Mouse (Mus musculus) cerebellum, adult 8-10 months (tissue): ENCODE data around the gene Hist2h2ab.
A peak's percentile ranks its signal among the peaks of the same experiment; 100 is the strongest.
"Not testable (repeated sequence)": the region's sequence is repeated elsewhere in the genome, so short reads cannot be mapped to it uniquely, and the experiment has no call there.

Experiments used
- DNase-seq: peaks from one replicate; pipeline ENCODE4 v3.0.0; 2022

Hist2h2ab gene

DNA sequence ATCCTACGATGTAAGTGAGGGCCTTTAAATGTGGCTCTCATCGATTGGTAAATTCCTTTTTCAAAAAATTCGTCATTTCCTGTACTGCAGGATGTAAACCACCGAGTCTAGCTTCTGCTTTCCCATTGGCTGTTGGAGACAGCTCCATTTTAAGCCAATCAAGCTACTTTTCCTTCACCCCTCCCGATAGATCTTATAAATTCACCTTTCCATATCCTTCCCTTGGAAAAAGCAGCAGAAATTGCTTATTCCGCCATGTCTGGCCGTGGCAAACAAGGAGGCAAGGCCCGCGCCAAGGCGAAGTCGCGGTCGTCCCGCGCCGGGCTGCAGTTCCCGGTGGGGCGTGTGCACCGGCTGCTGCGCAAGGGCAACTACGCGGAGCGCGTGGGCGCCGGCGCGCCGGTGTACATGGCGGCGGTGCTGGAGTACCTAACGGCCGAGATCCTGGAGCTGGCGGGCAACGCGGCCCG lies at the start of gene Hist2h2ab, which contains the start of gene Bola1:
TSS of gene Hist2h2ab (plus strand) at position 205 of the 470 bp plus-strand sequence.
TSS of gene Bola1 (minus strand) at position 49 of the 470 bp plus-strand sequence.
- peak; percentile 78 for DNase-seq

DNA sequence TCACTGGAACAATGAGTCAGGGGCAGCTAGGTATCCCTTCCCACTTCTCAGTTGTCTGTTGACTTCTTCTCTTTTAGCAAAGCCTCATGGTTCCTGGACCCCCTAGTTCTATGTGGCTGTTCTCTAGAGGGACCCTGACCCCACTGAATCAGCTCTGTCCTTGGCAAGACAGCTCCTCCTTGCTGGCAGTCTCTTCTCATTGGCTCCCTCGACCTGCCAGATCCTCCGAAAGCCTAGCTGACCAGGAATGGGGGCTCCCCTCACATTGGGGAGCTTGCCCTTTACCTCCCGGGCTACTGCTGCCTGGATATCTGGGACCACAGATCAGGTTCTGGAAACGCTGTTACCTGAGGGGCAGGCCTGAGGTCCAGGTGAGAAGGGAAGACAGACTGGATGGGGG lies 49.4 kb upstream of the Hist2h2ab start:
- DNase-seq: no peak

DNA sequence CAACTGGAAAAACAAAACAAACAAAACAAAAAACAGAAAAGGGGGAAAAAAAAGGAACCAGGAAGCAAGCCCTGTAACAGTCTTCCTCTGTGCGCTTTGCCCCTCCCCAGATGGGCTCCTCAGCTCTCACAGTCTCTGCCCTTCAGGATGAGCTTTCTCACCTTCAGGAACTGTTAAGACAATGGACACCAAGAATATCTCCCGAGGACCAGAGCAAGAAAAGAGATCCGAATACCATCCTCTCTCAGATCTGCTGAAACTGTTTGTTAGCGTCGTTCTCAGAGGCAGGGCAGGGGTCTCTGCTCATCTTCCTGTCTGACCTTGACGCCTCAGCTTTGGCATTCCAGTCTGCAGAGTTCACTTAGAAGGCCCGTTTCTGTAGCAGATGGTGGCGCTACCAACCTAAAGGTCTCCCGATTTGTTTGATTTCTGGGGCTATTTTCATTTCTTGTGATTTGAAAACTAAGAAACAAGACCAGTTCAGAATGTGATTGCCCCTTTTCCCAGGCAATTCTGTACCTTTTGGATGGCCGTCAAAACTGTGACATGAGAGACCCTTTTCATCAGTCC lies 48.6 kb upstream of the Hist2h2ab start:
- DNase-seq: no peak

DNA sequence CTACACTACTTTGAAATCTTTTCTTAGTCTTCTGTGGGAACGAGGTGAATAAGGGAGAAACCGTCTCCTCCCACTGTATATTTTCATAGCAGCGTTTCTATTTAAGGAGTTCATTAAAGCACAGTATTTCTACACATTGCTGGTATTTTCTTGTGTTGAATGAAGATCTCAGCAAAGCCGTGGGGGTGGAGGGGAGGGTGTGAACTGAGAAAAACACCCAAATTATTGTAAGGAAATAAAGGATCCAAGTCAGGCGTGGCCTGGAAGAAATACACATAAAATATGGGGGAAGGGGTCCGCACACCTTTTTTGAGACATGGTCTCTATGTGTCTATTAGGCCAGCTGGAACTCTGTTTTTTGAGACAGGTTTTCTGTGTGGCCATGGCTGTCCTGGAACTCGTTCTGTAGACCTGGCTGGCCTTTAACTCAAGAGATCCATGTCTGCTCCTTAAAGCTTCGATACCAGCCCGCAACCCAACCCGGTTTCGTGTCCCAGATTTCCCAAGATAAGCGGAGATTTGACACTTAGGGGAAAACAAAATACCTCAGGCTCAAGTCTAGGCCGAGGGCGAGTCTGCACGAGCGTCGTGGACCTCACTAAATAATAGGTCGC lies 48.0 kb upstream of the Hist2h2ab start:
- DNase-seq: peak; percentile 44

DNA sequence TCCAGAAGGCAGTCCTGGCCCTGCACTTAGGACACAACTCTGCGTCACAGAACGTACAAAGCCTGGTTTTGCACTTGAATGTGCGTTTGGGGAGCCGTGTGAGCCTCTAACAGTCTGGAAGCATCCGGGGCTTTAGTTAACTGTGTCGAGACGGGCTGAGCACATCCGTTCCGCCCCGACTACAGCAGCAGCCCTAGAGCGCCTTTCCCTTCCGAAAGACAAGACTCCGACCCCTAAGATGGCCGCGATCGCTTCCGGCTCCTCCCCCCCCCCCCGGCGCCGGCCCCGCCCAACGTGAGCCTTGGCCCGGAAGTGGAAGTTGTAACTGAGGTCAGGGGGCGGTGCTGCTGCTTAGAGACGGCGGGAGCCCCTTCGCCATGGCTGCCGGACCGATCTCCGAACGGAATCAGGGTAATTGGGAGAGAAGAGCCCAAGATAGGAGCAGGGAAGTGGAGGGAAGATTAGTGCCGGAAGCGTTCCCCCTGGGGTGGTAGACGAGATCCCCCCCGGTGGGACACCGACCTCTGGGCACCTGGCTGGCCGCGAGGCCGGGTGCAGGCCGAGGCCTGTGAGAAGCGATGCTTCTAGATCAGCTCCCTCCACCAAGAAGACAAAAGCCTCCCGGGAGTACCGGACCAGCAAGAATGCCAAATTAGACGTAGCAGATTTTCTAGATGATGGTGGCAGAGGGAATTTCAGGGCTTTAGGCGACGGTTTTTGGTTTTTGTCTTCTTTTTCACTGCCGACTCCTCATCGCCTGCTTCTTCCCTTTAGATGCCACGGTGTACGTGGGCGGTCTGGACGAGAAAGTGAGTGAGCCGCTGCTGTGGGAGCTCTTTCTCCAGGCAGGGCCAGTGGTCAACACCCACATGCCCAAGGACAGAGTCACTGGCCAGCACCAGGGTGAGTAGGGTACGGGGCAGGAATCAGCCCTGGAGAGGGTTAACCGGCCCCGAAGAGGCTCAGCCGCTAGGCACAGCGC lies 47.2 kb upstream of the Hist2h2ab start, which contains the start of gene Sf3b4:
TSS of gene Sf3b4 (plus strand) at position 136 of the 982 bp plus-strand sequence.
- peak; percentile 80 for DNase-seq

DNA sequence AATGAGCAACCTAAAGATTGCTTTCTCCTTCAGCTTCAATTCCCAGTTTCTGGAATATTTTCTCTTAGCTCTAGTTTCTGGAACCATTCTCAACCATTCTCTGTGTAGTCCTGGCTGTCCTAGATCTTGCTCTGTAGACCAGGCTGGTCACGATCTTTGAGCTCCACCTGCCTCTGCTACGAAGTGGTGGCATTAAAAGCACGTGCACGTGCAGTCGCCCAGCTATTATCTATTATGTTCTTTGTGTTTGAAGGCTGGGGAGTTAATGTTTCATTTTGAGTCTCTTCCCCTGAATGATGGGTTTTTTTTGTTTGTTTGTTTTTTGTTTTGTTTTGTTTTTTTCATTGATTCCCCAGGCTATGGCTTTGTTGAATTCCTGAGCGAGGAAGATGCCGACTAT lies 46.5 kb upstream of the Hist2h2ab start:
- no peak for DNase-seq

DNA sequence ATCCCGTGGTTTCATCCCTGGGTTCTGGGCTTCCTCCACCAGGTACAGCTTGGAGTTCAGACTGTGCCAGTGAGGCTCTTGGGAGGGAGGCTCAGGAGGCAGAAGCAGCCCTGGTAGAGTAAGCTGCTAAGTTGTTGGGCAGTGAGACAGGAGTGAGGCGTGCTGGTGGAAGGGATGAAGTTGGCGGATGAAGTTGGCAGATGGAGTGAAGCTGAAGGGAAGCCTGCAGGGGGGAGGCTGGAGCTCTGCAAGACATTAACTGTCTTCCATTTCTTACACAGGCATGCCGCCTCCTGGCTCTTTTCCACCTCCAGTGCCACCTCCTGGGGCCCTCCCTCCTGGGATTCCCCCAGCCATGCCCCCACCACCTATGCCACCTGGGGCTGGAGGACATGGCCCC lies 45.6 kb upstream of the Hist2h2ab start:
- not testable (repeated sequence) for DNase-seq

DNA sequence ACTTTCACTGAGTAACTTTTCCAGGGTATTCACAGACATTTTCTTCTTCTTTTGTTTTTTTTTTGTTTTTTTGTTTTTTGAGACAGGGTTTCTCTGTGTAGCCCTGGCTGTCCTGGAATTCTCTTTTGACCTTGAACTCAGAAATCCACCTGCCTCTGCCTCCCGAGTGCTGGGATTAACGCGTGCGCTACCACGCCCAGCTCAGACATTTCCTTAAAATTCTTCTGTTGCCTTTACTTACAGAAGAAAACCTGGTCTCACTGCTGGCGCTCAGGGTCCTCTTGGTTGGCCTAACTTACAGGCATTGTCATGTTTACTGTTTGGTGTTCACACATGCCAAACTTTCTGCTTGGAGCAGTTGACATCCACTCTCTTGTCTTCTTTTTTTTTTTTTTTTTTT lies 44.4 kb upstream of the Hist2h2ab start:
- DNase-seq: no peak

DNA sequence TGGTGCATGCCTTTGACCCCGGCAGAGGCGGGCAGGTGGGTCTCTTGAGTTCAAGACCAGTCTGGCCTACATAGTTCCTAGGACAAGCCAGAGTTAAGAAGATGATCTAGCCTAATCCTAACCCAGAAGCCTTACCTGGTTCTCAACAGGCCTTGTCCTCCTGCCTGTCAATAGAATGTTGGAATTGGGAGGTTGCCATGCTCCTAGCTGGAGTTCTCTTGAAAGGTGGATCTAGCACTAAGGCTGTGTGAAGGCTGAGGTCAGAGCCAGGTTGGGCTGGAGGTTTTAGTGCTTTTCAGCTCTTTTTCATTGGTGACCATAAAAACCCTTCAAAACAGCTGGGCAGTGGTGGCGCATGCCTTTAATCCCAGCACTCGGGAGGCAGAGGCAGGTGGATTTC lies 41.2 kb upstream of the Hist2h2ab start:
- no peak for DNase-seq

DNA sequence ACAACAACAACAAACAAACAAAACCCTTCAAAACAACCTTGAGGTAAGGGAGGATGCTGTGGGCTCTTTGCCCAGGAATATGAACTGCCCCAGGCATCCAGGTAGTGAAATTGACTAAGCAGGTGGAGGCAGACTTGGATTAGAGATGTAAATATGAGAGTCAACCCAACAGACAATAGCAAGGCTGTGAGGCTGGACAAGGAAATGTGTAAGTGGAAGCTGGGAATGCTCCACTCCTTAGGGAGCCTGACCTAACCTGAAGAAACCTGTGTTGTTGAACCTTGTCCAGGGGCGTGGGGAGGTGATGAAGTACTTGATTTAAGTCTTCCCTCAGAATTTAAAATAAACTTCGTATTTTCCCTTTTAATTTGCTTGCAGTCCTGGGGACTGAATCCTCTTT lies 40.8 kb upstream of the Hist2h2ab start:
- DNase-seq: no peak

DNA sequence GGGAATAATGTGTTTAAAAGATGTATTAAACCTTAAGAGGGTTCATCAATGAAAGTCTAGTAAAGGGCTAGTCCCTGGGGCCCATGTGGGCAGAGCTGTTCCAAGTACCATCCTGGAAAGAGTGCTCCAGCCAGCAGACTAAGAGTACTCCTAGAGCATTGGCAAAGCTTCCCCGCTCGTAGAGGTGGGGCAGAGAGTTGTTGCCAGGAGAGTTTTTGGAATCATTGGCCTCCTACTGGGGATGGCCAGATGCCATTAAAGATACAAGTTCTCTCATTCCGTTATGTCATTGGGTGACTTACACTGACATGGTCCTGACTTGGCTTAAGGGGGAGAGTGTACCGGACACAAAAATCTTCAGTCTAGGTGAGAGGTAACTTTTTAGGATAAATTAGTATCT lies 40.1 kb upstream of the Hist2h2ab start:
- DNase-seq: no peak

DNA sequence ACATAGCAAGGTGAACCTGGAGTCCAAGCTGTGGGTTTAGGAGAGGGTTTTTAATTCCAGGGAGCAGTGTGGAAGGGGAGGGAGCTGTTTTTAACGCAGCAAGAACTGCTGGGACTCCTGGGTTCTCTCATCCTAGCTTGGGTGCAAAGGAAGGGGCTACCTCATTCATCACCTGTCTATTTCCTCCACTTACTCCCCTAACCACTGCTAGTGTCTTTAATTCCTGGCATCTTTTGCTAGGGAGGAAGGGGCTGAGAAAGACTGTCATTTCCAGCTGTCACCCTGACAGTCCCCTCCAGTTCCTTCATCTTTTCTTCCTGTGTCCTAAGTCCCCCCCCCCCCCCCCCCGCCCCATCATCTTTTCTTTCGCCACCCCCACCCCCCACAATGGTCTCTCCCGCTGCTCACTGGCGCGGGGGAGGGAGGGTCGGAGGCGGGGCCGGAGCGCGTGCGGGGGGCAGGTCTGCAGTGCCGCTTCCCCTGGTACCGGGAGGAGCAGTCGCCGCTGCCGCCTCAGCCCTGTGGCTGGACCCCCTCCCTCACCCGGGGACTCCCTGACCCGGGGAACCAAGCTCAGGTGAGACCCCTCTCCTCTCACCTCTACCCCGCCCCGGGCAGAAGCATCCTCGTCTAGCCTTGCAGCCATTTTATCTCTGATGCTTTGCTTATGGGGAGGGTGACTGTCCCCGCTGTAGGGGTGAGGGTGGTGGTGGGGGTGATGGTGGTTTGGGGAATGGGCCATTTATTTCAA lies 38.8 kb upstream of the Hist2h2ab start, which contains the start of gene Sv2a:
TSS of gene Sv2a (plus strand) at position 425 of the 751 bp plus-strand sequence.
- DNase-seq: peak; percentile 77

DNA sequence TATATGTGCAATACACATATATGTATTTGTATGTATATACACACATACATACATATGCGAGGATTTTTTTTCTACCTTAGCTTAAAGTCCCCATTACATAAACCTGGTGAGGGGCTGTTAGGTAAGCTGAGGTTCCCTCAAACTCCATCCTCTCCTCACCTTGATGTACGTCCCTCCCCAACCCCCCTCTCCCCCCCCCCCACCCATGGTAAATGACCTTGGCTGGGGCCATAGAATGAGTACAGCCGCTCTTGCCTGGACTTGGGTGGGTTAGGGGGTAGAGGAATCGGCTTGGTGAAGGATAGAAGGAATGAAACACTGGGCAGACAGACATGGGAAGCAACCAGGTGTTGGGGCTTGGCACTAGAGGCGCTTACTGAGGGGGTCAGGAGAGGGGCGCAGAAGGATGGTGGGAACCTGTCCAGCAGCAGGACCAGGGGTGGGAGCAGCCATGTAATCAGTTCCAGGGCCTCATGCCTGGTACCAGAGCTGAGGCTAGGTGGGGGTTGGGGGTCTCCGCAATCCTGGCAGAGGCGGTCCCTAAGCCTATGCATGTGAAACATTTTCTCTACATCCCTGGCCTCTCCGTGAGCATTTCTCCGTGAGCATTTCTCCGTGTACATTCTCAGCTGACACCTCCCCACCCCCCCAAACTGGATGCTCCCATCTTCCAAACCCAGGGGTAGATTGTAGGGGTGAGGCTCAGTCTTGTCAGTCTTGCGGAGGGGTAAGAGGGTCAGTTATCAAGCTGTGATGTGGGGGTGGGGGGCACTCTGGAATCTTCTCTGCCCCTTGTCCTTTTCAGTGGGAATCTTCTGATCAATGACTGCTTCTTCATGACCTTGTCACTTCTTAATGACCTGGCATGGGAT lies 37.9 kb upstream of the Hist2h2ab start:
- DNase-seq: no peak

DNA sequence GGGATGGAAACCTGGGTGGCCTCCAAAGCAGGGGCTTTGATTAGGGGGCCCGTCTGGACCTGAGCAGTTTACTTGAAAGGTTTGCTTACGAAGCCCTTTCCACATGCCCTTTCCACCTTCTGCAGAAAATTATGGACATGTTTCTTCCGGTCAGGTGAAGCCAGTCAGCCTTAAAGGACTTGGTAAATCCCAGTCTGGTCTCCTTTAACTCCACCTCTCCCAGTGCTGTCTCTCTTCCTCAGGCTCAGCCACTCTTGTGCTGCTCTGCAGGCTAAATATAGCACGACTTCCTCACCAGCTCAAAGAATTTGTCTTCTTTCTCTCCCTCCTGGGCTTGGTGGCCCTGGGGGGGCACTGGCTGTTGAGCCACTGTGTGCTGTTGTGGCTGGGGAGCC lies 37.3 kb upstream of the Hist2h2ab start:
- no peak for DNase-seq

DNA sequence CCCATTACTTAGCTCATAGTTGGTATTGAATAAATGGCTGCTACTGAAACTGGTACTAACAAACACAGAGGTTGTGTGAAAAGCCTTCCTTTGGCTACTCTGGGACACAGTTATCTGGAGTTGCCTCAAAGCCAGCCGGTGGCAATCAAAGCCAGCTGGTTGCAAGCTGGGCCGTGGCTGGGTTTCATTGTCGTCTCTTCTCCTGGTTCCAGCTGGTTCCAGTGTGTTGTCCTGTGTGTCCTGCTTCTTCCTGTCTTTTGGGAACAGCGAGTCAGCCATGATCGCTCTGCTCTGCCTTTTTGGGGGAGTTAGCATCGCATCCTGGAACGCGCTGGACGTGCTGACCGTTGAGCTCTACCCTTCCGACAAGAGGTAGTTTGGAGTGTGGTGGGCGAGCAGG lies 26.7 kb upstream of the Hist2h2ab start:
- DNase-seq: no peak

DNA sequence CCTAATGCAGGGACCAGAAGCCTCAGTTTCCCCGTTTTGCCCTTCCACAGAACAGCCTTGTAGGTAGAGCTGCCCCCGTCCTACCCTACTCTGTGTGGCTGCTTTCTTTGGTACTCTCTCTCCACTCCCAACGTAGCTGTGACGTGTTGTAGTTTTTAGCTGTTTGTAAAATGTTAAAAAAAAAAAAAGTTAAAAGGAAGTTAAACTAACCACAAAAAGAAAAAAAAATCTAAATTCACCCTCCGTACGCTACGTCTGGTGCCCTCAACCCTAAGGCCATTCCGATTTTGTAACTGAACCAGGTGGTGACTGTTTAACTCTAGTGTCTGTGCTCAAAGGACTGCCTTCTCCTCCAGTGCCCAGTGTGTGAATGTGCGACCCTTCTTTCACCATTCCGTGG lies 24.7 kb upstream of the Hist2h2ab start:
- DNase-seq: no peak

DNA sequence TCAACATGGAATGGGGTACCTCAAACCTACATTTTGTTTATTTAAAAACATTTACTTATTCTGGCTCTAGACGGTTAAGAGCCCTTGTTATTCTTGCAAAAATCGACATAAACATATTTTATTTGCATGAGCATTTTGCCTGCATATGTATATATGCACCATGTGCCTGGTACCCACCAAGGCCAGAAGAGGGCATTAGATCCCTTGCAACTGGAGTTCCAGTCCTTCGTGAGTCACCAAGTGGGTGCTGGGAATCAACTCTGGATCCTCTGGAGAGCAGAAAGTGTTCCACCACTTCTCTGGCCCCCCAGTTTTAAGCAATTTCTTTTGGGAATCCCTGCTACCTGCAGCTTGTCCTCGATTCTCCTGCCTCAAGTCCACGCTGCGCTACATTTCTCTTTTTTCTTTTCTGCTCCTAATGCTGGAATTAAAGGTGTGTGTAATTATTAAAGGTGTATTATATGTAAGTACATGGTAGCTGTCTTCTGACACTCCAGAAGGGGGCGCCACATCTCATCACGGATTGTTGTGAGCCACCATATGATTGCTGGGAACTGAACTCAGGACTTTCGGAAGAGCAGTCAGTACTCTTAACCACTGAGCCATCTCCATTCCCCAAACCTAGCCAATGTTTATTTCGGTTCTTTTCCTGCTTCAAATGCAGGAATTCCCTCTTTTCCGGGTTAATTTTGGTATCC lies 23.9 kb upstream of the Hist2h2ab start:
- peak; percentile 36 for DNase-seq

DNA sequence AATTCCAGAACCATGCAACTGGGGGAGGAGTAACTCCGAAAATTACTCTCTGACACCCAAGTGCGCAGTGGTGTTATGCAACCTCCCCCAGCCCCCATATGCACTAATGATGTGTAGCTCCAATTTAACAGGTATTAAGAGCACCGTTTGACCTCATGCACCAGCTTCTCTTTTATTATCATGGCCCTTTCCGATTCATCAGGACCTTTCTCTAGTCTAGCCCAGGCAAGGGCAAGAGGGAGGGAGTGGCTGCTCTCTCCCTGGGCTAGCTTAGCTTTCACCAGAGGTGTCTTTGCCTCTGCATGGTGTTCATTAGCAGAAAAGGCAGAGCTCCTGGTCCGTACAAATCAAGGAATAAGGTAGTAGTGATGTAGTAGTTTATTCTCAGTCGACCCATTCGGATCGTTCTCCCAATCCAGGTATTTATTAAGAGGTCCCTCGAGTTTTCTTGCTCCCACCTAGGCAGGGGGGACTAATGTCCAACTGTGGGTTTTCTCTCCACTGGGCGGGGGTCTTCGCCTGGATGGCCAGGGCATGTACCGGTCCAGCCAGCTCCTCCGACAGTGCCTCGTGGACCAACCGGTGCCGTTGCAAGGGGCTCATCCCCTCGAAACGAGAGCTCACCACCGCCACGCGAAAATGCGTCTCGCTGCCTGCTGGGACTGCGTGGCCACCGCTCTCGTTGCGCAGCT lies 23.1 kb upstream of the Hist2h2ab start:
- no peak for DNase-seq

DNA sequence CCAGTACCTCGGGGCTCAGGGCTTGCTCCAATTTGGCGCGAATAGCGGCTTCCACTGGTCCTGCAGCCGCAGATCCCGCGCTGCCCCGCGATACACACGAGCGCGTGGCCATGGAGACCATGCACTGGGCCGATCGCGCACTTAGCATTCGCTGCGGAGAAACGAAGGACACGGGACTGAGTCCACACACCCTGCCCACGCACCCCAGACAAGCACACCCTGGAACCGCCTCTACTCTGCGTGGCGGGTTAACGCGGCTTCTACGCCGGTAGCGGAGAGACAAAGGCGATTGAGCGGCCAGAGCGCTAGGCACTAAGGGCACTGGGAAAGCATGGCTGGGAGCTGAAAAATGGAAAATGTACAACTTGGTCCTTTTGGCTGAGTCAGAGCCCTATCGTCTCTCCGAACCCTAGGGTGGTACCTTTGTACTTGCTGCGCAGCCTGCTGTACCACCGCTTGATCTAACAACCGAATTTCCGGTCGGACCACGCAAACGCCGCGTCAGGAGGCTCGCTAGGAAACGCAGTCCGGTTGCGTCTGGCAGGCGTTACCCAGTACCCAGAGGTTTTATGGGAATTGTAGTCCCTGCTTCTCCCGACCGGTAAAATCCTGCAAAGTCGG lies 22.4 kb upstream of the Hist2h2ab start:
- peak; percentile 88 for DNase-seq

DNA sequence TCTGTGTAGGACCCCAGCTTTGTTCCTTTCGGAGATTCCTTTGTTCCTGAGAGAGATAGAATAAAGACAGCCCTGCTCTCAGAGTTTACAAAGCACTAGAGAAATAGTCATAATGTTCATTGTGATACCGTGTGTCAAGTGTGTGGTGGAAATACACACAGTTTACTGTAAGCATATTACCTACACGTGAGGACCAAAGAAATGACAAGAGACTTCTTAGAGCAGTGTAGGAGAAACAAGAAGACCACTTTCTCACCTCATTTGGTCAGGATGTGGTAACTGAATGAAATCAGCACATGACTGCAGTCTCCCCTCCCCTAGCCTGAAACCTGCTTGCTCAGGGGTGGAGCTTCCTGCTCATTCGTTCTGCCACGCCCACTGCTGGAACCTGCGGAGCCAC lies 21.5 kb upstream of the Hist2h2ab start:
- peak; percentile 21 for DNase-seq
